Mouse (Mus musculus): Measurements from ENCODE around the gene Plcb1. TPM values are rescaled to one million over a fixed set of nuclear protein-coding genes. Genes with fewer than 3 reads are reported as not detected.

Gene Plcb1
- polyA plus RNA-seq, 1 experiment, result 0.55 TPM

- no peaks in the 10 kb centered on the region for H3K79me3 ChIP-seq (ENCODE audit: low read depth)
- no peak overlapping the region for H3ac ChIP-seq (ENCODE audit: control insufficient read depth, insufficient read length, low read depth)
- no peaks in the 10 kb centered on the region for H3K27me3 ChIP-seq (ENCODE audit: control insufficient read depth, insufficient read depth, insufficient read length)
- no peaks in the 10 kb centered on the region for H3K36me3 ChIP-seq (ENCODE audit: control insufficient read depth, insufficient read depth)
- no peak overlapping the region for H3K4me3 ChIP-seq (ENCODE audit: insufficient read depth, poor library complexity, severe bottlenecking)
- H3K79me2 ChIP-seq (ENCODE audit: control insufficient read depth, insufficient read depth), result peaks cover 5% of the 10 kb centered on the region
- no peak for TF ChIP-seq MYOD1 (IDR thresholded peaks at IDR 0.05; ENCODE audit: control insufficient read depth, insufficient read length, low read depth)
- no peak for TF ChIP-seq CEBPB (IDR thresholded peaks at IDR 0.05; ENCODE audit: low read depth)
- TF ChIP-seq FOSL1 (IDR thresholded peaks at IDR 0.05; ENCODE audit: insufficient read depth, low read length, poor library complexity, severe bottlenecking), result no peak
- TF ChIP-seq CTCF (IDR thresholded peaks at IDR 0.05; ENCODE audit: control insufficient read depth, insufficient read depth, insufficient read length), result no peak
- no peak for TF ChIP-seq USF1 (IDR thresholded peaks at IDR 0.05; ENCODE audit: low read depth)
- TF ChIP-seq MYOG (IDR thresholded peaks at IDR 0.05; ENCODE audit: control insufficient read depth, extremely low read depth, insufficient read length), result no peak
- no peak for TF ChIP-seq MAX (IDR thresholded peaks at IDR 0.05)
Measured at GRCm38 (mm10) chr2:134792926-134793325, 7.1 kb downstream of the Plcb1 start.

- Histone ChIP-seq H3K4me3 (ENCODE audit: insufficient read depth, poor library complexity, severe bottlenecking) (no peak overlapping the region), H3K36me3 (ENCODE audit: control insufficient read depth, insufficient read depth) (no peaks in the 10 kb centered on the region), H3K79me3 (ENCODE audit: low read depth) (no peaks in the 10 kb centered on the region), H3K27me3 (ENCODE audit: control insufficient read depth, insufficient read depth, insufficient read length) (no peaks in the 10 kb centered on the region), H3K79me2 (ENCODE audit: control insufficient read depth, insufficient read depth) (no peaks in the 10 kb centered on the region), H3ac (ENCODE audit: control insufficient read depth, insufficient read length, low read depth) (no peak overlapping the region)
- TF ChIP-seq CEBPB (IDR thresholded peaks at IDR 0.05; ENCODE audit: low read depth) (no peak), CTCF (IDR thresholded peaks at IDR 0.05; ENCODE audit: control insufficient read depth, insufficient read depth, insufficient read length) (no peak), FOSL1 (IDR thresholded peaks at IDR 0.05; ENCODE audit: insufficient read depth, low read length, poor library complexity, severe bottlenecking) (no peak), MAX (IDR thresholded peaks at IDR 0.05) (no peak), USF1 (IDR thresholded peaks at IDR 0.05; ENCODE audit: low read depth) (no peak), MYOD1 (IDR thresholded peaks at IDR 0.05; ENCODE audit: control insufficient read depth, insufficient read length, low read depth) (no peak), MYOG (IDR thresholded peaks at IDR 0.05; ENCODE audit: control insufficient read depth, extremely low read depth, insufficient read length) (no peak)
Measured at GRCm38 (mm10) chr2:134800226-134800625, 14.4 kb downstream of the Plcb1 start.

- no peak for TF ChIP-seq MYOG (IDR thresholded peaks at IDR 0.05; ENCODE audit: control insufficient read depth, extremely low read depth, insufficient read length)
- TF ChIP-seq CTCF (IDR thresholded peaks at IDR 0.05; ENCODE audit: control insufficient read depth, insufficient read depth, insufficient read length), result no peak
- no peaks in the 10 kb centered on the region for H3K79me2 ChIP-seq (ENCODE audit: control insufficient read depth, insufficient read depth)
- H3K27me3 ChIP-seq (ENCODE audit: control insufficient read depth, insufficient read depth, insufficient read length), result no peaks in the 10 kb centered on the region
- no peak overlapping the region for H3ac ChIP-seq (ENCODE audit: control insufficient read depth, insufficient read length, low read depth)
- no peaks in the 10 kb centered on the region for H3K79me3 ChIP-seq (ENCODE audit: low read depth)
- H3K36me3 ChIP-seq (ENCODE audit: control insufficient read depth, insufficient read depth), result no peaks in the 10 kb centered on the region
- no peak overlapping the region for H3K4me3 ChIP-seq (ENCODE audit: insufficient read depth, poor library complexity, severe bottlenecking)
Measured at GRCm38 (mm10) chr2:134816383-134816782, 30.5 kb downstream of the Plcb1 start.

GRCm38 (mm10) chr2:134817058-134817840, 31.4 kb downstream of the Plcb1 start:
- H3K27me3 ChIP-seq (ENCODE audit: control insufficient read depth, insufficient read depth, insufficient read length), result no peaks in the 10 kb centered on the region
- TF ChIP-seq CTCF (IDR thresholded peaks at IDR 0.05; ENCODE audit: control insufficient read depth, insufficient read depth, insufficient read length) (no peak), USF1 (IDR thresholded peaks at IDR 0.05; ENCODE audit: low read depth) (no peak), MAX (IDR thresholded peaks at IDR 0.05) (no peak), CEBPB (IDR thresholded peaks at IDR 0.05; ENCODE audit: low read depth) (no peak), FOSL1 (IDR thresholded peaks at IDR 0.05; ENCODE audit: insufficient read depth, low read length, poor library complexity, severe bottlenecking) (no peak), MYOG (IDR thresholded peaks at IDR 0.05; ENCODE audit: control insufficient read depth, extremely low read depth, insufficient read length) (no peak), MYOD1 (IDR thresholded peaks at IDR 0.05; ENCODE audit: control insufficient read depth, insufficient read length, low read depth) (no peak)
- H3K4me3 ChIP-seq (ENCODE audit: insufficient read depth, poor library complexity, severe bottlenecking), result no peak overlapping the region
- H3K79me2 ChIP-seq (ENCODE audit: control insufficient read depth, insufficient read depth), result no peaks in the 10 kb centered on the region
- H3K79me3 ChIP-seq (ENCODE audit: low read depth), result no peaks in the 10 kb centered on the region
- no peak overlapping the region for H3ac ChIP-seq (ENCODE audit: control insufficient read depth, insufficient read length, low read depth)
- no peaks in the 10 kb centered on the region for H3K36me3 ChIP-seq (ENCODE audit: control insufficient read depth, insufficient read depth)

- Histone ChIP-seq H3ac (ENCODE audit: control insufficient read depth, insufficient read length, low read depth) (no peak overlapping the region), H3K4me3 (ENCODE audit: insufficient read depth, poor library complexity, severe bottlenecking) (no peak overlapping the region), H3K79me2 (ENCODE audit: control insufficient read depth, insufficient read depth) (no peaks in the 10 kb centered on the region), H3K36me3 (ENCODE audit: control insufficient read depth, insufficient read depth) (no peaks in the 10 kb centered on the region), H3K27me3 (ENCODE audit: control insufficient read depth, insufficient read depth, insufficient read length) (no peaks in the 10 kb centered on the region), H3K79me3 (ENCODE audit: low read depth) (no peaks in the 10 kb centered on the region)
- TF ChIP-seq CTCF (IDR thresholded peaks at IDR 0.05; ENCODE audit: control insufficient read depth, insufficient read depth, insufficient read length) (no peak), MYOG (IDR thresholded peaks at IDR 0.05; ENCODE audit: control insufficient read depth, extremely low read depth, insufficient read length) (no peak), USF1 (IDR thresholded peaks at IDR 0.05; ENCODE audit: low read depth) (no peak), CEBPB (IDR thresholded peaks at IDR 0.05; ENCODE audit: low read depth) (no peak), MYOD1 (IDR thresholded peaks at IDR 0.05; ENCODE audit: control insufficient read depth, insufficient read length, low read depth) (no peak)
Measured at GRCm38 (mm10) chr2:134821176-134821575, 35.3 kb downstream of the Plcb1 start.

- H3K27me3 ChIP-seq (ENCODE audit: control insufficient read depth, insufficient read depth, insufficient read length), result no peaks in the 10 kb centered on the region
- no peak overlapping the region for H3ac ChIP-seq (ENCODE audit: control insufficient read depth, insufficient read length, low read depth)
- no peaks in the 10 kb centered on the region for H3K36me3 ChIP-seq (ENCODE audit: control insufficient read depth, insufficient read depth)
- no peaks in the 10 kb centered on the region for H3K79me3 ChIP-seq (ENCODE audit: low read depth)
- TF ChIP-seq CEBPB (IDR thresholded peaks at IDR 0.05; ENCODE audit: low read depth), result no peak
- no peak for TF ChIP-seq FOSL1 (IDR thresholded peaks at IDR 0.05; ENCODE audit: insufficient read depth, low read length, poor library complexity, severe bottlenecking)
- no peak for TF ChIP-seq MYOD1 (IDR thresholded peaks at IDR 0.05; ENCODE audit: control insufficient read depth, insufficient read length, low read depth)
- TF ChIP-seq USF1 (IDR thresholded peaks at IDR 0.05; ENCODE audit: low read depth), result no peak
- TF ChIP-seq CTCF (IDR thresholded peaks at IDR 0.05; ENCODE audit: control insufficient read depth, insufficient read depth, insufficient read length), result no peak
- no peak overlapping the region for H3K4me3 ChIP-seq (ENCODE audit: insufficient read depth, poor library complexity, severe bottlenecking)
- no peaks in the 10 kb centered on the region for H3K79me2 ChIP-seq (ENCODE audit: control insufficient read depth, insufficient read depth)
Measured at GRCm38 (mm10) chr2:134825645-134826044, 39.8 kb downstream of the Plcb1 start.
